Mouse (Mus musculus): ENCODE measurements around the gene Ncdn. TPM values are rescaled to one million over a fixed set of nuclear protein-coding genes. Genes with fewer than 3 reads are reported as not detected.
A peak's percentile ranks its signal among the peaks of the same experiment; 100 is the strongest.

The Ncdn gene
- polyA plus RNA-seq, 1 experiment from 2014 or later, result 86.7 TPM

GRCm38 (mm10) chr4:126750863-126751555 lies 2.2 kb downstream of the Ncdn start:
- Histone ChIP-seq H3K36me3 (peaks cover 40% of the 10 kb centered on the region), H3K4me3 (peak overlapping the region; percentile 96), H3K4me2 (peak overlapping the region; percentile 90), H3K27me3 (no peaks in the 10 kb centered on the region), H3K4me1 (replicated peaks) (peaks cover 57% of the 10 kb centered on the region), H3K9ac (peak overlapping the region; percentile 91), H3K9me3 (no peaks in the 10 kb centered on the region), H3K27ac (replicated peaks) (no peak overlapping the region)
- ATAC-seq (ENCODE audit: low read depth), result no peak
- WGBS, result 79% methylated on average over 8 of the region's 8 CpGs

- H3K27me3 ChIP-seq, result no peaks in the 10 kb centered on the region
- H3K4me3 ChIP-seq, result no peak overlapping the region
- ATAC-seq (ENCODE audit: low read depth), result no peak
- H3K9me3 ChIP-seq, result no peaks in the 10 kb centered on the region
- peak overlapping the region; percentile 91; the same call in 1 of the 2 replicates for H3K9ac ChIP-seq
- H3K4me2 ChIP-seq, result peak overlapping the region; percentile 31
- peaks cover 55% of the 10 kb centered on the region for H3K4me1 ChIP-seq (replicated peaks)
- peaks cover 48% of the 10 kb centered on the region for H3K36me3 ChIP-seq
- peak overlapping the region; percentile 61; the same call in 1 of the 2 replicates for H3K27ac ChIP-seq (replicated peaks)
- 77% methylated on average over 26 of the region's 26 CpGs for WGBS
Measured at GRCm38 (mm10) chr4:126750046-126750683, 3.1 kb downstream of the Ncdn start.

GRCm38 (mm10) chr4:126749553-126749952 lies 3.7 kb downstream of the Ncdn start:
- peaks cover 49% of the 10 kb centered on the region for H3K4me1 ChIP-seq (replicated peaks)
- WGBS, result 89% methylated on average over 11 of the region's 11 CpGs
- H3K27ac ChIP-seq (replicated peaks), result no peak overlapping the region
- H3K9me3 ChIP-seq, result no peaks in the 10 kb centered on the region
- H3K27me3 ChIP-seq, result no peaks in the 10 kb centered on the region
- no peak overlapping the region; the same call in 1 of the 2 replicates for H3K4me3 ChIP-seq
- no peak for ATAC-seq (ENCODE audit: low read depth)
- peak overlapping the region; percentile 91 for H3K9ac ChIP-seq
- peaks cover 54% of the 10 kb centered on the region for H3K36me3 ChIP-seq
- H3K4me2 ChIP-seq, result peak overlapping the region; percentile 31; the same call in 1 of the 2 replicates

GRCm38 (mm10) chr4:126748381-126748780 lies 4.9 kb downstream of the Ncdn start:
- Histone ChIP-seq H3K9ac (peak overlapping the region; percentile 47; the same call in 1 of the 2 replicates), H3K4me2 (no peak overlapping the region), H3K4me3 (no peak overlapping the region), H3K4me1 (replicated peaks) (peaks cover 45% of the 10 kb centered on the region), H3K27ac (replicated peaks) (no peak overlapping the region), H3K27me3 (peaks cover 4% of the 10 kb centered on the region; the same call in 1 of the 2 replicates), H3K36me3 (peaks cover 66% of the 10 kb centered on the region), H3K9me3 (no peaks in the 10 kb centered on the region)
- ATAC-seq (ENCODE audit: low read depth), result no peak
- 91% methylated on average over 8 of the region's 8 CpGs for WGBS

GRCm38 (mm10) chr4:126746194-126746840 lies 6.9 kb downstream of the Ncdn start:
- Histone ChIP-seq H3K4me2 (no peak overlapping the region), H3K4me1 (replicated peaks) (peaks cover 35% of the 10 kb centered on the region), H3K27me3 (peaks cover 18% of the 10 kb centered on the region), H3K9ac (no peak overlapping the region), H3K4me3 (no peak overlapping the region), H3K36me3 (peaks cover 66% of the 10 kb centered on the region), H3K27ac (replicated peaks) (no peak overlapping the region), H3K9me3 (no peaks in the 10 kb centered on the region)
- ATAC-seq (ENCODE audit: low read depth), result no peak
- whole genome bisulfite sequencing, result 86% methylated on average over 10 of the region's 10 CpGs

- no peak overlapping the region for H3K9ac ChIP-seq
- WGBS, result 36% methylated on average over 13 of the region's 13 CpGs
- H3K4me3 ChIP-seq, result no peak overlapping the region
- peaks cover 66% of the 10 kb centered on the region for H3K36me3 ChIP-seq
- H3K27ac ChIP-seq (replicated peaks), result no peak overlapping the region
- no peak overlapping the region for H3K4me2 ChIP-seq
- peaks cover 29% of the 10 kb centered on the region for H3K4me1 ChIP-seq (replicated peaks)
- no peaks in the 10 kb centered on the region for H3K9me3 ChIP-seq
- H3K27me3 ChIP-seq, result peaks cover 18% of the 10 kb centered on the region
- ATAC-seq (ENCODE audit: low read depth), result no peak
Measured at GRCm38 (mm10) chr4:126745506-126746193, 7.6 kb downstream of the Ncdn start.

- Histone ChIP-seq H3K4me1 (replicated peaks) (peaks cover 21% of the 10 kb centered on the region), H3K27me3 (peaks cover 25% of the 10 kb centered on the region), H3K36me3 (peaks cover 59% of the 10 kb centered on the region), H3K27ac (replicated peaks) (no peak overlapping the region), H3K4me2 (no peak overlapping the region), H3K9me3 (no peaks in the 10 kb centered on the region), H3K9ac (0 out of 2 replicates have a peak overlapping the region, but pooled peaks have one; percentile 18), H3K4me3 (no peak overlapping the region)
- 84% methylated on average over 14 of the region's 14 CpGs for WGBS
- no peak for ATAC-seq (ENCODE audit: low read depth)
Measured at GRCm38 (mm10) chr4:126744831-126745230, 8.4 kb downstream of the Ncdn start.

GRCm38 (mm10) chr4:126743713-126744112 lies 9.5 kb downstream of the Ncdn start:
- H3K9ac ChIP-seq, result no peak overlapping the region
- peaks cover 50% of the 10 kb centered on the region for H3K36me3 ChIP-seq
- 7% methylated on average over 11 of the region's 11 CpGs for WGBS
- ATAC-seq (ENCODE audit: low read depth), result no peak
- H3K4me3 ChIP-seq, result no peak overlapping the region
- H3K4me1 ChIP-seq (replicated peaks), result peaks cover 9% of the 10 kb centered on the region
- H3K4me2 ChIP-seq, result no peak overlapping the region
- H3K9me3 ChIP-seq, result no peaks in the 10 kb centered on the region
- H3K27ac ChIP-seq (replicated peaks), result no peak overlapping the region
- H3K27me3 ChIP-seq, result peaks cover 35% of the 10 kb centered on the region

- Histone ChIP-seq H3K36me3 (peaks cover 43% of the 10 kb centered on the region), H3K4me3 (no peak overlapping the region), H3K4me2 (no peak overlapping the region), H3K27ac (replicated peaks) (no peak overlapping the region), H3K4me1 (replicated peaks) (0 out of 2 replicates have a peak, but pooled peaks cover 2% of the 10 kb centered on the region), H3K27me3 (peaks cover 43% of the 10 kb centered on the region), H3K9ac (no peak overlapping the region), H3K9me3 (no peaks in the 10 kb centered on the region)
- ATAC-seq (ENCODE audit: low read depth), result no peak
- 60% methylated on average over 2 of the region's 2 CpGs for WGBS
Measured at GRCm38 (mm10) chr4:126742976-126743375, 10.3 kb downstream of the Ncdn start.

- peaks cover 2% of the 10 kb centered on the region; the same call in 1 of the 2 replicates for H3K4me1 ChIP-seq (replicated peaks)
- H3K4me2 ChIP-seq, result no peak overlapping the region
- ATAC-seq (ENCODE audit: low read depth), result peak; percentile 45; the same call in 1 of the 2 replicates
- H3K27me3 ChIP-seq, result peaks cover 58% of the 10 kb centered on the region
- H3K9me3 ChIP-seq, result no peaks in the 10 kb centered on the region
- H3K36me3 ChIP-seq, result peaks cover 30% of the 10 kb centered on the region
- 6% methylated on average over 12 of the region's 12 CpGs for WGBS
- no peak overlapping the region for H3K27ac ChIP-seq (replicated peaks)
- H3K4me3 ChIP-seq, result no peak overlapping the region
- peak overlapping the region; percentile 35; the same call in 1 of the 2 replicates for H3K9ac ChIP-seq
Measured at GRCm38 (mm10) chr4:126741448-126741847, 11.8 kb downstream of the Ncdn start.

GRCm38 (mm10) chr4:126739966-126740676 lies 13.1 kb downstream of the Ncdn start:
- Histone ChIP-seq H3K9ac (no peak overlapping the region), H3K27ac (replicated peaks) (no peak overlapping the region), H3K27me3 (peaks cover 71% of the 10 kb centered on the region), H3K9me3 (no peaks in the 10 kb centered on the region), H3K4me1 (replicated peaks) (peaks cover 16% of the 10 kb centered on the region), H3K36me3 (peaks cover 18% of the 10 kb centered on the region), H3K4me3 (no peak overlapping the region), H3K4me2 (no peak overlapping the region)
- no peak for ATAC-seq (ENCODE audit: low read depth)
- WGBS, result 19% methylated on average over 10 of the region's 10 CpGs
